Mouse (Mus musculus) C2C12 (cell line): Measurements from ENCODE around the gene Arhgap15.

ENCODE experiments used
- CTCF ChIP-seq: IDR thresholded peaks from one replicate; pipeline ENCODE4 v1.5.1; 2011; ENCODE audit not compliant: control insufficient read depth, insufficient read depth, insufficient read length
- FOSL1 ChIP-seq: IDR thresholded peaks from one replicate; pipeline ENCODE4 v1.8.0; 2011; ENCODE audit warnings: mild to moderate bottlenecking, low read length; ENCODE audit not compliant: poor library complexity, insufficient read depth, severe bottlenecking
- MAX ChIP-seq: IDR thresholded peaks from one replicate; pipeline ENCODE4 v1.6.1; 2011; ENCODE audit warnings: mild to moderate bottlenecking, control low read depth
- MYOG ChIP-seq: IDR thresholded peaks from one replicate; pipeline ENCODE4 v1.6.1; 2011; ENCODE audit not compliant: control insufficient read depth, insufficient read length; ENCODE audit errors: extremely low read depth
- USF1 ChIP-seq: IDR thresholded peaks from one replicate; pipeline ENCODE4 v1.6.1; 2011; ENCODE audit warnings: low read depth, mild to moderate bottlenecking, control low read depth, moderate library complexity

- TF ChIP-seq FOSL1 (no peak), MYOG (no peak), USF1 (no peak), CTCF (no peak), MAX (no peak)
These were observed 561.6 kb downstream of the Arhgap15 start for GRCm38 (mm10) chr2:44310095-44310748.
